34 mouse cellular contexts compared by ENCODE assay signal in the genomic region with DNA sequence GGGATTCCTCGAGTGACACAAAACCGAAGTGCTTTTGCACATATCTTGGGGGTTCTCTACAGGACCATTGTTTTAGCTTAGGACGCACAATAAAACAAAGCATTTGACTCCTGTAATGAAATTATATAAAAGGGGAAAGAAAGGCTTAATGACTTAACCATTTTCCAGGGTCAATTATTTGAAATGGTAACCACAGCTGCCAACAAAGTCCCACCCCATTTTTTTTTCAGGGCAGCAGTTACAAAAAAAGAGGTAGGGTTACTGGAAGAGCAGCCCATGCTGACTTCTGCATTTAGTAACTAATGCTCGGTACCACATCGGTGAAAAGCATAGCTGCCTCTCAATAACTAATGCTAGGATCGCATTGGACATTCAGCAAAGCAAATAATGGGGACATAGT. TPM values are rescaled to one million over a fixed set of nuclear protein-coding genes. Genes with fewer than 3 reads are reported as not detected.
DNase-seq lines count a peak whose midpoint lies in the region; ATAC-seq and TF ChIP-seq lines count a peak whose summit lies in the region.
"Had no signal": no experiment of that assay in that cellular context is flagged by ENCODE, and none has a peak within 500 bp of the region (broad histone marks: within the 10 kb centered on the region; RNA-seq: fewer than 3 reads in every experiment).

No protein-coding gene starts in this region.

- H3K4me1 ChIP-seq in heart, embryonic 10.5 days = peaks cover 5% of the 10 kb centered on the region; the same call in 1 of the 2 replicates
- H3K4me1 ChIP-seq in midbrain, embryonic 11.5 days (ENCODE audit: control insufficient read depth, insufficient read depth, low read length) = no peaks in the 10 kb centered on the region; the same call in 1 of the 2 replicates
- peaks cover 11% of the 10 kb centered on the region for H3K4me1 ChIP-seq in midbrain, embryonic 10.5 days
- H3K4me1 ChIP-seq in thymus, adult 2 months (replicated peaks; ENCODE audit: control insufficient read depth, insufficient read depth, low read length) = peaks cover 13% of the 10 kb centered on the region
- H3K4me1 ChIP-seq: embryonic facial prominence, embryonic 15.5 days had no signal

- no peaks in the 10 kb centered on the region for H3K27me3 ChIP-seq in heart, embryonic 10.5 days (ENCODE audit: insufficient read depth, poor library complexity, severe bottlenecking)
- H3K27me3 ChIP-seq in midbrain, embryonic 11.5 days (ENCODE audit: control insufficient read depth, insufficient read depth, low read length) = no peaks in the 10 kb centered on the region
- no peaks in the 10 kb centered on the region for H3K27me3 ChIP-seq in midbrain, embryonic 10.5 days (ENCODE audit: low read depth, poor library complexity, severe bottlenecking)
- H3K27me3 ChIP-seq in thymus, adult 2 months (ENCODE audit: control insufficient read depth, insufficient read depth, low read length) = no peaks in the 10 kb centered on the region
- H3K27me3 ChIP-seq: CH12.LX; embryonic facial prominence, embryonic 12.5 days; embryonic facial prominence, embryonic 15.5 days; heart, embryonic 13.5 days; Patski had no signal

- H3K36me3 ChIP-seq in heart, embryonic 10.5 days = no peaks in the 10 kb centered on the region
- no peaks in the 10 kb centered on the region for H3K36me3 ChIP-seq in midbrain, embryonic 11.5 days (ENCODE audit: control insufficient read depth, insufficient read depth, low read length)
- peaks cover 51% of the 10 kb centered on the region for H3K36me3 ChIP-seq in midbrain, embryonic 10.5 days
- H3K36me3 ChIP-seq in thymus, adult 2 months (ENCODE audit: control insufficient read depth, insufficient read depth, low read length) = no peaks in the 10 kb centered on the region
- H3K36me3 ChIP-seq: embryonic facial prominence, embryonic 12.5 days; embryonic facial prominence, embryonic 15.5 days; G1E; heart, embryonic 13.5 days had no signal

- DNase-seq in gastrocnemius, adult 2 months = no peak
- DNase-seq in gastrocnemius, postnatal 14 days = no peak
- peak; percentile 49 for DNase-seq in heart, adult 8-10 months (ENCODE audit: low spot score)
- DNase-seq in heart, embryonic 10.5 days (ENCODE audit: low spot score) = no peak
- DNase-seq in midbrain, embryonic 11.5 days (ENCODE audit: low spot score, missing footprints) = peak; percentile 53
- no peak for DNase-seq in midbrain, embryonic 10.5 days (ENCODE audit: low spot score)
- no peak for DNase-seq in left cerebral cortex, postnatal 36 days (ENCODE audit: low spot score in 2 of 2)
- DNase-seq in thymus, adult 2 months = no peak
- DNase-seq: adrenal gland, postnatal 10 days; adrenal gland, postnatal 36 days; B cell, adult 2 months; cerebellum, adult 11 months; cerebellum, adult 2 months; cerebellum, adult 9-11 months; cerebellum, postnatal 25 days; forebrain, postnatal 0 days; gastrocnemius, postnatal 10 days; heart, postnatal 14 days had no signal

- H3K9me3 ChIP-seq in heart, embryonic 10.5 days = no peaks in the 10 kb centered on the region
- no peaks in the 10 kb centered on the region for H3K9me3 ChIP-seq in midbrain, embryonic 11.5 days (ENCODE audit: control insufficient read depth, low read length)
- H3K9me3 ChIP-seq in midbrain, embryonic 10.5 days (replicated peaks) = peaks cover 17% of the 10 kb centered on the region; the same call in 1 of the 2 replicates
- H3K9me3 ChIP-seq: embryonic facial prominence, embryonic 12.5 days; embryonic facial prominence, embryonic 15.5 days; G1E; heart, embryonic 13.5 days had no signal

- H3K27ac ChIP-seq in gastrocnemius, adult 2 months = peak overlapping the region; percentile 92
- no peak overlapping the region for H3K27ac ChIP-seq in heart, embryonic 10.5 days
- H3K27ac ChIP-seq in midbrain, embryonic 11.5 days (ENCODE audit: low read depth, low read length) = no peak overlapping the region
- no peak overlapping the region for H3K27ac ChIP-seq in midbrain, embryonic 10.5 days (replicated peaks)
- H3K27ac ChIP-seq in thymus, adult 2 months (ENCODE audit: control insufficient read depth, insufficient read depth, low read length) = no peak overlapping the region
- H3K27ac ChIP-seq: embryonic facial prominence, embryonic 12.5 days; embryonic facial prominence, embryonic 15.5 days; heart, embryonic 13.5 days; hindbrain, embryonic 14.5 days; hindbrain, postnatal 0 days had no signal

- no peak for TF ChIP-seq POLR2A in thymus, adult 2 months (IDR thresholded peaks at IDR 0.05; ENCODE audit: control insufficient read depth, extremely low read depth, insufficient read depth, low read length, poor library complexity)

- H3K9ac ChIP-seq in midbrain, embryonic 11.5 days (ENCODE audit: low read length) = no peak overlapping the region
- H3K9ac ChIP-seq: embryonic facial prominence, embryonic 12.5 days; embryonic facial prominence, embryonic 15.5 days; forebrain, postnatal 0 days; heart, embryonic 13.5 days; hindbrain, embryonic 14.5 days had no signal

- no peak for TF ChIP-seq CTCF in gastrocnemius, adult 2 months (IDR thresholded peaks at IDR 0.05)
- TF ChIP-seq CTCF in thymus, adult 2 months (IDR thresholded peaks at IDR 0.05; ENCODE audit: borderline replicate concordance, control insufficient read depth, extremely low read depth, insufficient read depth, low read length, poor library complexity) = no peak

- 92% methylated on average over 6 of the region's 6 CpGs for WGBS in heart, embryonic 10.5 days
- 93% methylated on average over 6 of the region's 6 CpGs for WGBS in midbrain, embryonic 11.5 days
- 93% methylated on average over 6 of the region's 6 CpGs for WGBS in midbrain, embryonic 10.5 days
- 63% methylated on average over 6 of the region's 6 CpGs for WGBS in thymus, adult 2 months

- intact Hi-C loops in gastrocnemius, adult 2 months (cut with DNase I) = no loop called here
- intact Hi-C loops in gastrocnemius, postnatal 14 days (cut with DNase I; ENCODE audit: low total_unique reads) = no loop called here
- intact Hi-C loops in left cerebral cortex, postnatal 36 days (cut with DNase I) = no loop called here

- no peak overlapping the region for H3K4me2 ChIP-seq in midbrain, embryonic 11.5 days
- H3K4me2 ChIP-seq: embryonic facial prominence, embryonic 12.5 days; embryonic facial prominence, embryonic 15.5 days; heart, embryonic 13.5 days; hindbrain, embryonic 14.5 days had no signal

- ATAC-seq in midbrain, embryonic 11.5 days (ENCODE audit: low FRiP score) = no peak
- ATAC-seq: forebrain, embryonic 14.5 days; forebrain, postnatal 0 days; hindbrain, postnatal 0 days; inflammation-experienced regulatory T-cells, adult 6 months; intestine, embryonic 16.5 days; Patski had no signal

- H3K4me3 ChIP-seq in gastrocnemius, adult 2 months = peak overlapping the region; percentile 94
- no peak overlapping the region for H3K4me3 ChIP-seq in heart, embryonic 10.5 days
- H3K4me3 ChIP-seq in midbrain, embryonic 11.5 days (ENCODE audit: low read depth, low read length) = no peak overlapping the region
- H3K4me3 ChIP-seq in midbrain, embryonic 10.5 days = no peak overlapping the region
- H3K4me3 ChIP-seq in thymus, adult 2 months (ENCODE audit: control insufficient read depth, insufficient read depth, low read length) = no peak overlapping the region
- H3K4me3 ChIP-seq: embryonic facial prominence, embryonic 12.5 days; embryonic facial prominence, embryonic 15.5 days; heart, embryonic 13.5 days had no signal

RNA-seq across cellular contexts. Expression of a gene that starts 6.8 kb away (rescaled TPM):
- 10 to 100 TPM; 19.4 to 23.0 TPM for total RNA-seq in gastrocnemius, adult 2 months (2021)
- 10 to 100 TPM; 42.4 to 47.0 TPM for total RNA-seq in gastrocnemius, postnatal 14 days (2021)
- total RNA-seq in heart, adult 8-10 months (2022) = 10 to 100 TPM; 34.4 to 50.7 (median 42.6) TPM
- 72.7 and 75.8 TPM in 2 replicates for polyA plus RNA-seq in heart, embryonic 10.5 days (2016; fragmentation: Nextera tagmentation; extraction: Ambion mirVana)
- 182 and 213 TPM in 2 replicates for polyA plus RNA-seq in midbrain, embryonic 11.5 days (2014; fragmentation: Nextera tagmentation; extraction: Ambion mirVana)
- polyA plus RNA-seq in midbrain, embryonic 10.5 days (2016; fragmentation: Nextera tagmentation; extraction: Ambion mirVana) = 198 and 207 TPM in 2 replicates
- 100 to 1,000 TPM; 192 to 206 TPM for total RNA-seq in left cerebral cortex, postnatal 36 days (2021)
- 294 and 360 TPM in 2 replicates for polyA plus RNA-seq in thymus, adult 2 months (2012; rRNA removed)
- total RNA-seq: G1E had no signal

RNA-seq across cellular contexts. Expression of a gene that starts 42.8 kb away (rescaled TPM):
- not detected for total RNA-seq in gastrocnemius, adult 2 months (2021)
- total RNA-seq in gastrocnemius, postnatal 14 days (2021) = not detected
- total RNA-seq in heart, adult 8-10 months (2022) = under 1 TPM in 1 of 4 experiments, not detected in 3; 0.60 TPM
- polyA plus RNA-seq in heart, embryonic 10.5 days (2016; fragmentation: Nextera tagmentation; extraction: Ambion mirVana) = not detected in 2 replicates
- not detected in 2 replicates for polyA plus RNA-seq in midbrain, embryonic 11.5 days (2014; fragmentation: Nextera tagmentation; extraction: Ambion mirVana)
- 0.40 TPM in 1 of 2 replicates, not detected in the other for polyA plus RNA-seq in midbrain, embryonic 10.5 days (2016; fragmentation: Nextera tagmentation; extraction: Ambion mirVana)
- not detected for total RNA-seq in left cerebral cortex, postnatal 36 days (2021)
- polyA plus RNA-seq in thymus, adult 2 months (2012; rRNA removed) = 0.29 and 0.69 TPM in 2 replicates
- total RNA-seq: adrenal gland, adult 18-20 months; adrenal gland, postnatal 10 days; adrenal gland, postnatal 36 days; CH12.LX; common myeloid progenitor, adult 5-6 weeks; forebrain, postnatal 0 days; gastrocnemius, postnatal 10 days; gastrocnemius, postnatal 4 days; heart, postnatal 14 days; hindbrain, postnatal 0 days had no signal
- polyA plus RNA-seq: cerebellum, adult 2 months; forebrain, embryonic 11.5 days; forebrain, embryonic 14.5 days; G1E; hindbrain, embryonic 11.5 days; hindbrain, embryonic 14.5 days; inflammation-experienced regulatory T-cells, adult 6 months had no signal

Comparison
In these comparisons a context has a peak if more than half of its experiments do, and no peak if none do; other contexts are left out.
1. DNase-seq: peak in heart, adult 8-10 months (single experiment) and midbrain, embryonic 11.5 days (single experiment); none in gastrocnemius, adult 2 months (single experiment), gastrocnemius, postnatal 14 days (single experiment), heart, embryonic 10.5 days (single experiment), midbrain, embryonic 10.5 days (single experiment), left cerebral cortex, postnatal 36 days (0 of 2) and thymus, adult 2 months (single experiment).